Mouse (Mus musculus) embryo, embryonic 11 days (tissue): ENCODE data around the gene Zfyve27.
A peak's percentile ranks its signal among the peaks of the same experiment; 100 is the strongest.

Experiments
- DNase-seq: peaks from one replicate; pipeline ENCODE4 v3.0.0-alpha.2; 2015

Zfyve27 gene

DNA sequence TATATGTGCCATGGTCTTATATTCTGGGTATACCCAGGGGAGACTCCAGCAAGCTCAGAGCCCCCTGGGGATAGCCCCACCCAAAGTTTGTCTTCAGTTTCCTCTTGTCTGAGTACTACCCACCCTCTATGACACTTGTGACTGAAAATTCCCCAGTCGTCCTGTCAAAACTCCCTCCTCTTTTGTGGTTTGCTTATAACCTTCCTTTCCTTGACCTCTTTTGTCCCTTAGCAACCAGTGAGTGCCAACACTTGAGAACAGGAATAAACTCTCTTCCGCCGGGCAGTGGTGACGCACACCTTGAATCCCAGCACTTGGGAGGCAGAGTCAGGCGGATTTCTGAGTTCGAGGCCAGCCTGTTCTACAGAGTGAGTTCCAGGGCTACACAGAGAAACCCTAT lies 19.7 kb upstream of the Zfyve27 start:
- DNase-seq, result no peak

DNA sequence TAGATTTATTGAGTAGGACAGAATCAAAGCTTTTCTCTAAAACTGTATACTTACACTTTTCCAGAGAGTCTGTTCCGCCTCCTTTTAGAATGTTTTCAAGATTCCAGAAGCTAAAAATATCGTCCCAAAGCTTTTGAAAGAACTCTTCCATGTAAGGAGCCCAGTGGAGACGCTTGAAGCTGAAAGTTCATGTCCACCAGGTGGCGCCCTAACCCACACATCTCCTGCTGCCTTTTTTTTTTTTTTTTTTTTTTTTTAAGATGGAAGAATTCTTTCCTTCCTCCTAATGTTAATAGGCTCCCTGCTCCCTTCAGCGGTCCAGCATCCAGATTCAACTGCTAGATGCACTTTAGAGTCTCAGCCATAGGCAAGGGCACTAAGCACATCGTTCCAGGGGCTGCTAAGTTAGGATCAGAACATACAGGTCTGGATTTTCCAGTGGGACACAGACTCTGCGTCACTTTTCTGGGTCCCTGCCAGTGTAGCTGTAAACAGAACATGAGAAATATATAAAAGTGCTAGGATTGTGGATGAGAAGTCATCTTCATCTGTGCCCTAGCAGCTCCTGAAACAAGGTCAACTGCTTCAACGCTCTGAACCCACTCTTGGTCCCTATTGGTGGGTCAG lies 19.1 kb upstream of the Zfyve27 start:
- peak; percentile 89 for DNase-seq

DNA sequence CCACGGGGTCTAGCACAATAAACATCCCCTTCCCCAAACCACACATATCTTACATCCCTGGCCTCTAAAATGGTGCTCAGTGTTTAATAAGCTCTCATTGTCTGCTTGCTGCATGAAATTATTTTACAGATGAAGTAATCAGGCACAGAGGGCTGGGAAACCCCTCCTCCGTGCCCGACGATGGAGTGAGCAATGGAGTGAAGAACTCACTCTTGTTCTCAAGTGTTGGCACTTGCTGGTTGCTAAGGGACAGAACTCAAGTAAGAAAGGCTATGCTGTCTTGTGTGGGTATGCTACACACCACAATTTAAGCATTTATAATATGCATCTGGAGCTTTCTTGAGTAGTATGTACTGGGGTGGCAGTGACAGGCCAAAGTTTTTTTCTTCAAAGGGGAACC lies 18.5 kb upstream of the Zfyve27 start:
- no peak for DNase-seq

DNA sequence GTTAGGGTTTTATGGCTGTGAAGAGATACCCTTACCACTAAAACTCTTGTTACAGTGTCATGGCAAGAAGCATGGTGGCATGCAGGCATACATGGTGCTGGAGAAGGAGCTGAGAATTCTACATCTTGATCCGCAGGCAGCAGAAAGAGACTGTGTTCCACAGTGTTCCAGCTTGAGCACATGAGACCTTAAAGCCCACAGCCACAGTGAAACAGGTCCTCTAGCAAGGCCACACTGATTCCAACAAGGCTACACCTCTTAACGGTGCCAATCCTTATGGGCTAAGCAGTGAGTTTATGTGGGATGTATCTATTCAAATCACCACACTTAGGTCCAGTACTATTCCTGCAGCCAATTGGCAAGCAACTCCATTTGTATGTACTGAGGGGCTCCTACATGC lies 18.0 kb upstream of the Zfyve27 start:
- DNase-seq, result no peak

DNA sequence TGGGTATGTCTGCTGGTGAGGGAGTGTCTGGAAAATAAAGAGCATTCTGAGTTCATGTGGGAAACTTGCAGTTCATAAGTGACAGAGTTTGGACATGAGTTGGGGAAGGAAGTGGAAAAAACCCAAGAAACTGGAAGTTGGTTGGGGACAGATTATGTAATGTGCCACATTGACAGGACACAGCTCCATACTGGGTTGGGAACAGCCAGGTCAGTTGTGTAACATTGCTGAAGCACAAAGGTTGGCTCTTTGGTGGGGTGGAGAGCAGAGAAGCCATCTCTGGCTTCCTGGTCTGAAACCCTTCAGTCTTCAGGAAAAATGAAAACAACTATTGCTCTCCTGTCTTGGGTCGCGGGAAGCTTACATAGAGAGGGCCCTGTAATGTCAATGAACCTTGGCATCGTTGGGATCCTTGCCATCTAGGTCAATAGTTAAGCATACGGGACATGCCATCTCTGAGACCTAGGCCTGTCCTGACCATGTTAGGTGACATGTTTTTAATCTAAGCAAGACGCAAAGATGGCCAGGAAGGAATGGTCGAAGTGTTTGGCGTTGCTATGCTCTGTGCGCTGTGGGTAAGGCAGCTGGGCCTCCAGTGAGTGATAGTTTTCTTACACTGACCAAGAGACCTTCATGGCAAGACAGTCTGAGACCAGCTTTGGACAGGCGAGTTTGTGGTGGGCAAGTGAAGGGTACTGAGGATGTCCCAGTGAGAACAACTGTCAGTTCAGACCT lies 17.3 kb upstream of the Zfyve27 start:
- DNase-seq, result no peak

DNA sequence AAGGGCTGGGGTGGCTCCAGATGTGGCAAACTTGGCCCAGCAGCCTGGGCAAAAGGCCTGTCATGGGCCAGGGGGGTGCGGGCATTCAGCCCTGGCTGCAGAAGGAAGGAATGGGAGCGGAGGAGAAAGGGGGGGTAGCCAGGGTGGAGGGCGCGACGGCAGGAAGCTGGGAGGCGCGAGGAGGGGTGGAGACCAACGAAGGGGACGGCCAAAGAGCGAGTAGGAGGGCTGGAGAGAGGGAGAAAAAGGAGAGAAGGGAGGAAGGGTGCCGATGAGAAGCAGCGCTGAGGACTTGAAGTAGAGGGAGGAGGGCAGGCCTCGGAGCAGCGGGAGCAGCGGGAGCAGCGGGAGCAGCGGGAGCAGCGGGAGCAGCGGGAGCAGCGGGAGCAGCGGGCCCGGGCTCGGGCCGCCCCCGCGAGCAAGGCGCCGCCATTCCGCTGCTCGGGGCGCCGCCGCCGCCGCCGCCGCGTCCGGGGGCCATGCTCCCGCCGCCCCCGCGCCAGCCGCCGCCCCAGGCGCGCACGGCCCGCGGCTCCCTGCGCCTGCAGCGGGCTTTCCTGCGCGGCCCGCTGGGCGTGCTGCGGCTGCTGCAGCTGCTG lies 16.5 kb upstream of the Zfyve27 start, which contains the start of gene Marveld1:
TSS of gene Marveld1 (plus strand) at position 231 of the 599 bp plus-strand sequence.
- DNase-seq, result peak; percentile 74

DNA sequence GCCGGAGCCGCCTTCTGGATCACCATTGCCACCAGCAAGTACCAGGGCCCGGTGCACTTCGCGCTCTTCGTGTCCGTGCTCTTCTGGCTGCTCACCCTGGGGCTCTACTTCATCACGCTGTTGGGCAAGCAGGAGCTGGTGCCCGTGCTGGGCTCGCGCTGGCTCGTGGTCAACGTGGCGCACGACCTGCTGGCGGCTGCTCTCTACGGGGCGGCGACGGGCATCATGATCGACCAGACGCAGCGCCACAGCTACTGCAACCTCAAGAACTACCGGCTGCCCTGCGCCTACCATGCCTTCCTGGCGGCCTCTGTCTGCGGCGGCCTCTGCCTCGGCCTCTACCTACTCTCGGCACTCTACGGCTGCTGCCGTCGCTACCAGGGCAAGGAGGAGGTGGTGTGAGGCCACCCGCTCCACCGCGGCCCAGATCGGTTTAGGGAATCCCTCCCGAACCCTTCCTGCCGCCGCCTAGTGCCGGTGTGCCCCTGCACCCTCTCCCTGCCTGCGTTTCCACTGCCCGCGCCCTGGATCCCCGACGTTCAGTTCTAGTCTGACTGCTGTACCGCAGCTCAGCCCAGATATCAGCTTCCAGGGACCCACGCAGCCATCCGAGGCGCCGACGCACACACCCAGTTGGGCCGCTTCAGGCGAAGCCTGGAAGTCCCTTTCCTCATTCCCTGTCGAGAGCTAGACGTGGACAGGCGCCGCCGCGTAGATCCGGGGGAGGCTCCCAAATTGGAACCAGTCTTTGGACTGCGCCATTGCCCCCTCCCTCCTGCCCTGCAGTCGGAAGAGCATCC lies 15.8 kb upstream of the Zfyve27 start:
- peak; percentile 63 for DNase-seq

DNA sequence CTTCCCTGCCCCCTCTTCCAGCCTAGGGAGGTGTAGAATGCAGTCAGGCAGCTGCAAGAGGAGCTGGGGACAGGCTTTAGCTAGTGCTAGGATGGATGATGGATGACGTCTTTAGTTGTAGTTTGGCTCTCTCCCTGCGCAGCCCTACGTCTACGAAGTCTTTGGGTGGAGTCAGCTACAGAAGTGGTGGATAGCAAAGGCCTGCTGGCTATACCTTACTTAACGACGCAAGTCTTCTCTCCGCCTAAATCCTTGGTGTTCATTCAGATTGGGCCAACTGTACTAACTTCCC lies 15.2 kb upstream of the Zfyve27 start:
- peak; percentile 60 for DNase-seq

DNA sequence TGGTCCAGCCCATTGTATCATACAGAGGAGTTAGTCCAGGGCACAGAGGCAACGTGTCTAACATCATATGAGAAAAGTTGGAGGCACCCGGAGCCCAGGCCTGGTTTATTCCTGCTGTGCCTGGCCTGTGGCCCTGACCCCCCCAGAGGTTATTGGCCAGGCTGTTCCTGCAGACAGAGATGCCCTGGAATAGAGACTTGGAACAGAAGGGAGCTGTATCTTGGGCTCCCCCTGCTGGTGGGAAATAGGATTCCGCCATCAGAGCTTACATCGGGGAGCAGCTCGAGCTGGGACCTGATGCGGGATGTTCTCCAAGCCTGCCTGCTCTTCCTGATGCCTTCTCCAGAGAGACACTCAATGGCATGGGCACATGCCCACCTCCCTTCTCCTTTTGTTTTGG lies 11.8 kb upstream of the Zfyve27 start:
- peak; percentile 85 for DNase-seq

DNA sequence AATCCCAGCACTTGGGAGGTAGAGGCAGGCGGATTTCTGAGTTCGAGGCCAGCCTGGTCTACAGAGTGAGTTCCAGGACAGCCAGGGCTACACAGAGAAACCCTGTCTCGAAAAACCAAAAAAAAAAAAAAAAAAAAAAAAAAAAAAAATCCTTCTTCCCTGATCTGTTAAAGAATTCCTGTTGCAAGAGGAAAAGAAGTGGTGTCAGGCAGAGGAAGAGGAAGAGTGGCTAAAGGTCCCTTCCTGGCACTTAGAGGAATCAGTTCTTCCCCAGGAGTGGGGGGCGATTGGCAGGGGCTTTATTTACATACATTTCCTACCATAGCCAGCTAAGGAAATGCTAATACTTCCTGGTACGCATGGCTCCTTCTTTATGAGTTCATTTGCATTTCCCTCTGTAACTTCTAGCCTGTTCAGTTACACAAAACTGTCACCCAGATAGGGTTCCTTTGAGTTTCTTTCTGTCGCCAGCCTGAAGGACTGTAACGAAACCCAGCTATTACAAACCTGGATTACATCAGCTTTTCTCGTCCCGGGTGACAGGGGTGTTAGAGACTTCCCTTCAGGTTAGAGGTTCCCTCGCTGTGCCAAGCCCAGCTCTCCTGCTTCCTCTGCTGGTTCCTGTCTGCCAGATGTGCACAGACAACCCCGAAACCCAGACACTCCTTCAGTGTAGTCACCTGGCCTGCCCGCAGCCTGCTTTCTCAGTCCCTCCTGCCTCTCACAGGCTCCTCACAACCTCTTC lies 6.1 kb upstream of the Zfyve27 start:
- DNase-seq, result no peak

DNA sequence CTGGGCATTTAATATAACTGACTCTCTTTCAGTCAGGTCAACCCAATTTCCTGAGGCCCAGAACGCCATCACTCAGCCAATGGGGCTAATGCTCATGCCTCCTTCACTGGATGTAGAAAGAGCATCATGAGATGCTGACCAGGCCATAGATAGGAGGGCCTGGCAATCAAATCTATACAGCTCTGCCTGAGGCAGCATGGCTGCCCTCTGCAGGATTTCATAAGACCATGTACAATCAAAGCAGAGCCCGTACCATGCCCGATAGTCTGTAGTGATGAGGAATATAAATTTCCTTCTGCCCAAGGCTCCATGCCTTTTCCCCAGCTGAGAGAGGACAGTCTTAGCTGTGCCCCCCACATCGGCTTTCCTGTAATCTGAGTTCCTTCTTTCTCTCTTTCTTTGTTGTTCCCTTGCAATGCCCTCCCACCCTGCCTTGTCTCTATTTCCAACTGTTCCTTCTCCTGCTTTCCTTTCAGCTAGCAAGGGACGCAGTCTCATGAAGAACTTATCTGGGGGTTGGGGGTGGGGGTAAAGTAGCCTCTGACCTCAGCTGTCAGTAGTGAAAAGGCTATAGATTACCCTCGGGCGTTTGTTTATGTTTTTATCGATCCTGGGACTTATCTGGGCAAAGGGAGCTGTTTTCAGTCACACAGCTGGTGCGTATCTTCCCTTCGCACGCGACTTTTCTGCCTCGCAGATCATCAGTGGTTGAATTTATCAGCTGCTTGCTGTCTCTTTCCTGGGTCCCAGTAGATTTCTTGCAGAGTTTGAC lies 5.3 kb upstream of the Zfyve27 start:
- peak; percentile 21 for DNase-seq

DNA sequence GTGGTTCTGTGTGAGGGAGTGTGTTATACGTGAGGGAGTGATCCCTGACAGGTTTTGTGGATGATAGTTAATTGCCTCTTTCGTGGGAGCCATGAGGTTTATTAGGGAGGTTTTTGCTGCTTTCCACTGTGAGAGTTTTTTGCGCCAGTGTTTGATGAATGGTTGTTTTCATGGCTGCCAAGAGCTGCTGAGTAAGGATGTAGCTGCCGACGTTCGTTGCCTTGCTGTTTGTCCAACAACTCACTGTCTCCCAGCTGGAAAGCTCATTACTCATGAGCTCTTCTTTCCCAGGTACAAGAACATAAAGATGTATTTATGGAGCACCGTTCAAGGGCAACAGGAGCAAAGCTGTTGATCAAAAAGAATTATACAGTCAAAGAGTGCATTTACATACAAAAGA lies 437 bp downstream of the Zfyve27 start:
- DNase-seq, result no peak

DNA sequence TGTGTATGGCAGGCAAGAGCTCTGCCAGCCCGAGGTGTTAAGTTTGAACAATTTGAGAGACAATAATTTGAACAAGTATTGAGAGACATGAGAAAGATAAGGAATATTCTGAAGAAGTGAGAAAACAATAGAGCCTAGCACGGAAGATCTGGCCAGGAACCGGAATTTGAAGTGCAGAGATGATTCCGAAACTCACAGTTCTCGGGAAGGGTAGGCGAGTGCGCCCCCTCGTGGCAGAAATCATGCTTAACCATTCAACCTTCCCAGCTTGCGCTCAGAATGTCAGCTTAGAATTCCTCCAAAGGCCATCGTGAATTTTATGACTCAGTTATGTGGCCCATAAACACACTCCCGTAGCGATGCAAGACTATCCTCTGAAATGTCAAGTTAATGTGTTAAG lies 2.4 kb downstream of the Zfyve27 start:
- DNase-seq, result peak; percentile 86

DNA sequence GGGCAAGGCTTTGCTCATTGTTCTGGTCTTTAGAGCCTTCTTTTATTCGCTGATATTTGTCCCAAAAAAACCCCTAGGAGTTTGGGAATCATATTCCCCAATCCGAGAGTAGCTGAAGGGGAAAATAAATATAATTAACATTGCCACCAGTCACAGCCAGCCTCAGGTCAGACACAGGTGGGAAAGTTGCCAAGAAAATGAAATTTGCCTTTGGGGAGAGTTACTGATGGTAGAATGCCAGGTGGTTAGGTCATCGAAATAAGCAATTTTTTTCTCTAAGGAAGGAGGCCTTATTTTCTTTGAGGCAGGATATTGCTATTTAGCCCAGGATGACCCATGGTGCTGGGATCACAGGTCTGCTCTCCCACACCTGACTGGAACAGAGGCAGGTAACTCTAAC lies 3.0 kb downstream of the Zfyve27 start:
- no peak for DNase-seq

DNA sequence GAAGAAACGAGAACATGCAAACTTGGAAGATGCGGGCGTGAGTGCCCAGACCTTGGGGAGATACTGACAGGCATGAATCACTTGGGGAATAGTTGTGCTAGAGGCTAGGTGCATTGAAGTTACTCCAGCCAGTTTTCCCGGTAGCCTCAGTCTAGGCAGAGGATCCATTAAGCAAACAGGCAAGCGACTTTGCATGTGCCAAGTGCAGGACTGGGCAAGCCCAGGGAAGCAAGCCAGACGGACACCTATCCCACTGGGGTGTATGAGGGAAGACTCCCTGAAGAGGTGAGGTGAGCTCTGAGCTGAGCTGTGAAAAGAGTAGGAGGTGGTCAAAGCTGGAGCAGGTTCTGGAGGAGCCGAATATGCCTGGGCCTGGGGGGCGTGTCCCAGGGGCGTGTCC lies 3.7 kb downstream of the Zfyve27 start:
- no peak for DNase-seq

DNA sequence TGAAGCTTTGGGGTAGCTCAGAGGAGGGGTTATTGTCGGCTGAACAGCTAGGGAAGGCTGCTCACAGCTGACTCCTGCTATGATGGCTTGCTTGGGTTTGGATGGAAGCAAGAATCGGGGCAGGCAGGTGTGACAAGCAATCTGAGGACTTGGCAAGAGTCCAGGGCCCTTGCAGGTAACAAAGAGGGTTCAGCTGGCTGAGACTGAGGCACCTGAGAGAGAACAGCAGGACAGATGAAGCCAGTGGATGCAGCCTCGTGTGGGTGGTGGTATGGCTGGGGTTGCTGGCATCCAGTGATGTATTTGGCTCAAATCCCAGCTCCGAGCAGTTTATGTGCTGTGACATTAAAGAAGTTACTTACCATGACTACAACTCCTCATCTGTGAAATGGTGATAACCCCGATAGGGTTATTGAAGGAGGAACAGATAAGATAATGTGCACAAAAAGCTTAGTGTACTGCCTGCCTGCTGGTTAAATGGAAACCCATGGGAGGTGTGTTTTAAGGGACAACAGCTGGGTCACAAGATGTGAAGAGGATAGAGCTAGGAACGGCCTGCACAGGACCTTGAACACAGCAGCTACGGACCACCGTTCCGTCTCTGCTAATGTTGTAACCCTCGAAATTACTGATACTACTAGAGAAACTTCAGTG lies 5.7 kb downstream of the Zfyve27 start:
- no peak for DNase-seq

DNA sequence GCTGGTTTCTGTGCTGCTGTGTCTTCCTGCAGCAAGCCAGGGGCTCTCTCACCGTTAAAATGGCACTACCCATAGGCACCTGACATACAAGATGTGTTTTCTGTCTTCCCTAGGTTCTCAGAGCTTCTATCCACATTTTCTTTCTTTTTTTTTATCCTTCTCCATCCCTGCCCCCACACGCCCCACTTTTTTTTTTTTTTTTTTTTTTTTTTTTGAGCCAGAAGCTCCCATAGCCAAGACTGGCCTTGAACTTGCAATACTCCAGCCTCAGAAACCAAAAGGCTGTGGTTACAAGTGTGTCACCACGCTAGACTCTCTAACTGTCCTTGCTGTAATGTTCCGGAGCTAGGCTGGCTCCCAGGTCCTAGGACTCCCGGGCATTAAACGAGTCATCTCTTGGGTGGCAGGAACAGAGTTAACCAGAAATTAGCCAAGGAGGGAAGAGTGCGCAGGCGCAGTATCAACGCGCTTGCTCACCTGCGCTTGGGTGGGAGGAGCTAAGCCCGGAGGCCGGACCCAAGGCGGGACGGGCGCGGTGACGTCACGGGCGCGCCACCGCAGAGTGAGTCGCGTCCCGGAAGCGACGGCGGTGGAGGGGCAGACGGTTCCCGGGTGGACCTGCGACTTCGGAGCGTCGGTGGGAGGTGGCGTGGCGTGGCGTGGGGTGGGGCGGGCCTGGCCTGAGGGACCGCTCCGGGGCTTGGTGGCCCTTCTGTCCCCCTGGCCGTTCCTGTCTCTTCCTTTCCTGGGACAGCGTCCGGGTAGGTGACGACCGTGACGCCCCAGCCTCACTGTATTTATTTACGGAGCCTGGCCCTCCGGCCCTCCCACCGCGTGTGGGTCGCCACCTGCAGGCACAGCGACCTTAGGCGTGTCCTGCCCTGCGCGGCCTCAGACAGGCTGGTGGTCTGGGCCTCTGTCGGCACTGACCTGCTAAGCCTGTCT lies 6.5 kb downstream of the Zfyve27 start:
- peak; percentile 96 for DNase-seq

DNA sequence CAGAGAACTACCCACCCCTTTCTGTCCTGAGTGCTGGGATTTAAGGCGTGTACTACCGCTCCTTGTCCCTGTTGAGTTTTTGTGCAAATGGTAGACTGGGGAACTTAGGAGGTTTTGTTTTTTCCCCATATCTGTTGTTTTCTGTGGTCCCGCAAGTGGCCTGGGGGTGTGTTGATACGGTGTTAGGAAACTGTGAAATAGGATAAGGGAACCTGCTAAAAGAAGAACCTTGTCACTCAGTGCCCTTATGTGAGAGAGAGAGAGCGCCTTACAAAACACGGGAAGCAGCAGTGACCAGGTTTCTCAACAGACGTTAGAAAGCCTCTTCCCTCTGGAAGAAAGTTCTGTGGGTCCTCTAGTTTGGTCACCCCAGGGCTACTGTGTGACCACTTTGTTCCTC lies 13.1 kb downstream of the Zfyve27 start:
- DNase-seq, result no peak

DNA sequence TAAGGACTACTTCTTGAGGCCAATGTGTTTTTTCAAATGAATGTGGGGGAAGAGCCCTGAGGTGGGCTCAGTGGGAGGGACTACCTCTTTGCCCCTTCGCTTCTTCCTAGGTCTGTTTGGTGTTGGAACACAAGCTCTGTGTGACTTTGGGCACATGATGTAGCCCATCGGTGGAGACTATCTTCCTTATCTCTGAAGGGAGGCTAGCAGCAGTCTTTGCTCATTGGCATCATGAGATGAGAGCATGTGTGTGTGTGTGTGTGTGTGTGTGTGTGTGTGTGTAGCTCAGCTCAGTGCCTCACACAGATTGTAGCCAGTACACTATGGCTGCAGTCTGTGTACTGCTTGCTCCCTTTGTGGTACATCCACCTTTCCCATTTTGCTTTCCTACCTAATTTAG lies 13.7 kb downstream of the Zfyve27 start:
- no peak for DNase-seq

DNA sequence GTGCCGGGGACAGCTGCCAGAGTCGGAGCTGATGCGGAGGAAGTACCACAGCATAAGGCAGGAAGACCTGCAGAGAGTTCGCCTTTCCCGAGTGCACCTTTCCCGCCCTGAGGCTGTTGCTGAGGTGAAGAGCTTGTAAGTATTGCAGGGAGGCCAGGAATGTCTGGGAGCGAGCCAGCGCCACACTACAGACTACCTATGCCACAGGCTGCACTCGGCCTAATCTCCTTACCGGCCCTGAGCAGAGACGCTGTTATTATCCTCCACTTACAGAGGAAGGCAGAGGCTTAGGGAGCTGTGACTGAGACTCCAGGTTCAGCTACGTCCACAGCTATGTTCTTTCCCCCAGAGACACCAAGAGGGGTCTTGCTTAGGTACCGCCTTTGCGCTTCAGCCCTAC lies 15.6 kb downstream of the Zfyve27 start:
- DNase-seq, result no peak
